Mouse (Mus musculus) liver, adult 2 months (tissue): ENCODE results near the gene Hrh2.

Source experiments
- CTCF ChIP-seq: fragments of 200-500 bp; IDR thresholded peaks from 2 replicates; pipeline ENCODE4 v1.5.1; 2011; ENCODE audit warnings: low read depth, low read length, control low read depth
- POLR2A ChIP-seq: fragments of 200-500 bp; IDR thresholded peaks from 2 replicates; pipeline ENCODE4 v1.6.1; 2011; ENCODE audit warnings: low read length, control low read depth; ENCODE audit not compliant: insufficient read depth; ENCODE audit errors: extremely low read depth

DNA sequence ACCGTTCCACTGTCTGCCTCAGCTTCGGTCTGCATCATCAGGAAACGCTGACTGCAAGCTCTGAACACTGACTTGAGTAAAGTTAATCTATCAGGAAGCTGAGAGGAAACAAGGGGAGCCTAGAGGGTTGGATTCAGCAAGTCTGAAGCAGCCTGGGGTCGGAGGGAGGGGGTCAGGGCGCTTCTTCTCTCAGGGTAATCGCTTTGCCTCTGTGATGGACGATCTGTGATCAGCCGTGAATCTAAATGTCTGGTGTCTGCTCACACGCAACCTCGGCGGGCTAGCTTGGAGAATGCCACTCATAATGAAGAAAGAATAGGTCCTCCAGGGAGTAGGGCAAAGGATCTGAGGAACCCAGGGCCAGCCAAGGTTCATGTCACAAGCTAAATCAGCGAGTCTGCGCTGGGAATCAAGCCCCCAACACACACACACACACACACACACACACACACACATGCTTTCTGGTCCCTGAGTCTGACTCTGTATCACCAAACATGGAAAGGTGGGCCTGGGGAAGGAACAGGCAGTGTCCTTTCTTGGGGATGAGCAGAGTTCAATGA is 56.6 kb downstream of the Hrh2 start:
- TF ChIP-seq CTCF, result no peak
- TF ChIP-seq POLR2A, result no peak
